Mouse (Mus musculus) urinary bladder, postnatal 10 days (tissue): ENCODE results near the gene Smarcd1.

Experiments used
- DNase-seq: peaks from one replicate; pipeline ENCODE4 v3.0.0; 2022; ENCODE audit warnings: low spot score

Gene Smarcd1

DNA sequence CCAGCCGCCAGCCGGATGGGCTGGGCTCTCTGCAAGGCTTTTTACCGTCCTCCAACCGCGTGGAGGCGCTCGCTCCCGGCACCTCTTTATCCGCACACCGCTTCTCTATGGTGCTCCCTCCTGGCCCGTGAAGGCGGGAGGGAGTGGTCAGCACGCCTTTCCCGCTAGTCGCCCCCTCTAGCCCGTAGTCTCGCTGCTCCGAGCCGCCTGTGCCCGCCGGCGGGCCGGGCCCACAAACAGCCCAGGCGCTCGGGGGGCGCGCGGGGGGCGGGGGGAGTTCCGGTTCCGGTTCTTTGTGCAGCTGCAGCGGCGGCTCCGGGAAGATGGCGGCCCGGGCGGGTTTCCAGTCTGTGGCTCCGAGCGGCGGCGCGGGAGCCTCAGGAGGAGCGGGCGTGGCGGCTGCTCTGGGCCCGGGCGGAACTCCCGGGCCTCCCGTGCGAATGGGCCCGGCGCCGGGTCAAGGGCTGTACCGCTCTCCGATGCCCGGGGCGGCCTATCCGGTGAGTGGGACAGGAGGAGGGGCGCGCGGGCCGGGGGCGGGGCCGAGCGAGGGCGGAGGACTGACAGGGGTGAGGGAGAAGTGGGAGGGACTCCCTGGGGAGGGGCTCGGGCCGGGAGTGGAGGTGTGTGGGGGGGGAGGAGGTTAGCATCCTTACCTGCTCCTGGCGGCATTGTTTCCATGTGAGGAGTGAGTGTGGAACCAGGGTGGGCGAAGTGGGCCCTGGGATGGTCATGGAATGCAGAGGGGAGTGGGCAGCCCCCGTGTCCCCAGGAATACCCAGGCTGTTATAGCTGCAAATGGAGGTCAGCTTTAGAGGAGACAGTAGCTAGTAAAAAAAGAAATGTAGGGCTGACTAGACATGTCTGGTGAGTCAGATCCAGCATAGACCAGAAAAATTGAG is at the start of gene Smarcd1:
Gene Smarcd1, plus strand, starts transcription at position 131 of the 902 bp plus-strand sequence.
- peak; percentile 67 for DNase-seq

DNA sequence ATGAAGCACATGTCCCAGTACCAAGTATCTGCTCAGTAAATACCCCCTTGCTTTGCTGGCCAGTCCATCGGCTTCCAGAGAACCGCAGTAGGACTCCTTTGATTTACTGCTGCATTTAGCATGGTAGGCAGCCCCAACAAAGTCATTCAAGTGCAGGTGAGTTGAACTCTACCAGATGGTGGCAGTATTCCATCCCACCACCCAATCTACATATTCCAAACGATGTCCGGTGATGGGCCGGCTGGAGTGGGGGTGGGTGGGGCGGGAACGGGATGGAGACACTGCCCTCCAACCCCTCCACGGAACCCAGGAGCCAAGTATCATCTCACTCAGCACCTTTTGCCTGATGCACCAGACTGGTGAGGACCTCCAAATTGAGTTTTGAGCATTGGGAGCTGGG is 48.6 kb upstream of the Smarcd1 start:
- no peak for DNase-seq

DNA sequence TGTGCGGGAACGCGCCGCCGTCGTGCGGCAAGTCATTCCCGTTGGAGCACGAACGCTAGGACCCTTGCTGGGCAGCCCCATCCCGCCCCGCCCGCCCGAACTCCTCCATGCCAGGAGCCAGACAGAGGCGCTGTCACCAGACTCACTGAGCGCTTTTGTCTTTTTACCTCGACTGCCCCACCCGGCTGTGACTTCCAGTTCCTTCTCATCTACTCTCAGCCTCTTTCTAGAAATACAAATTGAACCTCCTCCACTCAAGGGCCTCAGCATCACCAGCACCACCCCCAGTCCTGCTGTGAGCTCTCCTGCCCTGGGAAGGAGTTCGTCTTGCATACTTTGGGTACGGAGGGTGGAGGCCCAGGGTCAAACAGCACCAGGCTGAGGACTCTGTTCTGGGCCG is 48.1 kb upstream of the Smarcd1 start:
- no peak for DNase-seq

DNA sequence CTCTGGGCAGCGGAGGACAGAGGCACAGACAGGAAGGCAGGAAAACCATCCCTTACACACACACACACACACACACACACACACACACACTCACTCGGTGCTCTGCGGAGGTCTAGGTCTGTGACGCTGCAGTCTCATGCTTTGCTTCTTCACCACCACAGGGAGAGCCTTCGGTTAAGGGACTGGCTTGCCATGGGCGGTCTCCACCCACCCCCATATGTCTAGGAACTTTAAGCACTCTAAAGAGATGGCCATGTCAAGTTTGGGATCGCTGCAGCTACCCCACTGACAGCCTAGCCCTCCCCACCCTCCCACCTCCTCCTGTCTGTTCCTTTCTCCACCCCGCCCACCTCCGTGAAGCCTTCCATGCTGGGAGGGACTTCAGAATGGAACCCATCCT is 46.0 kb upstream of the Smarcd1 start:
- DNase-seq = no peak

DNA sequence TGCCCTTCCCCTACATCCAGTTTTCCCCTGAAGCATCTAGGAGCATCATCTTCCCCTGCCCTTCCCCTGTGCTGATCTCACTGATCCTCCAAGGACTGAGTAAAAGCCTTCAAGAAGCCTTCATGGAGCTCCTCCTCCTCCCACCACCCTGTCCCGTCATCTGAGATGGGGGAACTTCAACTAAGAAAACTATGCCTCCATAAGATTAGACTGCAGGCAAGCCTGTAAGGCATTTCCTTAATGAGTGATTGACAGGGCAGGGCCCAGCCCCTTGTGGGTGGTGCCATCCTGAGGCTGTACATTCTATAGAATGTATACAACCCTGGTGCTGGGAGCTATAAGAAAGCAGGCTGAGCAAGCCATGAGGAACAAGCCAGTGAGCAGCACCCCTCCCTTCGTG is 43.5 kb upstream of the Smarcd1 start:
- no peak for DNase-seq

DNA sequence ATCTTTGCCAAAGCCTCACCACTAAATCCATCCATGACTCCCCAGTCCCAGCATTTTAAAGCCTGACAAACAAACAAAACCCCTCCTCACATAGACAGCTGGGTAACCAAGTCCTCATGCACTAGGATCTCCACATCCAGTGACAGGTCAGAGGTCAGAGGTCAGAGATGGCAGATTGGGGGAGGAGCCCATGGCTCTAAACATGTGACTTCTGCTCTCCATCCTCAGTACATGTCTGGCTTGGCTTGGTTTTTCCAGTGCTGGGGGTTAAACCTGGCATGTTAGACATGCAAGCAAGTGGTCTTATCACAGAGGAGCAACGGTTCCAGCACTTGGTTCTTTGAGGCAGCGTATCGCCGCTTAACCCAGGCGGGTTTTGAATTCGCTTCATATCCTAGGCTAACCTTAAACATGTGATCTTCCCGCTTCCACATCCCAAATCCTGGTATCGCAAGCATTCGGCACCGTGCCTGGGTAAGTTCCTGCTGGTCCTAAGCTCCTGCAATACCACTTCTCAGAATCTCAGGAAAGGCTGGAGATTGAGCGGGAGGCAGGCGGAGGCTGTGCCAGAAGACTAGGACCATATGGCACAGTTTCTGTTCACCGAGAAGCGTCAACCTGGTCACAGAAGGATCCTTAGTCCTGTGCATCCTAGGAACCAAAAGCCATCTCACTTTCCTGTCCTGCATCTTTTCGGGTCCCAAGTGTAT is 40.7 kb upstream of the Smarcd1 start:
- DNase-seq = no peak

DNA sequence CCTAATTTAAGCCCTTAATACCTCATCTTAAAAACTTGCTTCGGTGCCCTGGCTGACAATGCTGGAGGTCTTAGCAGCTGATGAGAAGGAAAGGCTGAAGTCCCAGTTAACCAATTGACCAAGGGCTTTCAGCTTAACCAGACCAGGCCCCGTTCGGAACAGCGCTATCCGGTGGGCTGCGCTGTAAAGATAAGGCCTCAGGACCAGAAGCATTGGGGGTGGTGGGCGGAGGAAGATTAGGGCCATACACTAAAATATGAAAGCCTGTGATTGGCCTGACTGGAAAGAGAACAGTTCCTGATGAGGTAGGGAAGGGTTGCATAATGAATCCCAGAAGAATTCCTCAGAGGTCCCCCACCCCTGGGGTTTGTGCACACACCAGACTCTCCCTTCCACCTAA is 39.6 kb upstream of the Smarcd1 start:
- no peak for DNase-seq

DNA sequence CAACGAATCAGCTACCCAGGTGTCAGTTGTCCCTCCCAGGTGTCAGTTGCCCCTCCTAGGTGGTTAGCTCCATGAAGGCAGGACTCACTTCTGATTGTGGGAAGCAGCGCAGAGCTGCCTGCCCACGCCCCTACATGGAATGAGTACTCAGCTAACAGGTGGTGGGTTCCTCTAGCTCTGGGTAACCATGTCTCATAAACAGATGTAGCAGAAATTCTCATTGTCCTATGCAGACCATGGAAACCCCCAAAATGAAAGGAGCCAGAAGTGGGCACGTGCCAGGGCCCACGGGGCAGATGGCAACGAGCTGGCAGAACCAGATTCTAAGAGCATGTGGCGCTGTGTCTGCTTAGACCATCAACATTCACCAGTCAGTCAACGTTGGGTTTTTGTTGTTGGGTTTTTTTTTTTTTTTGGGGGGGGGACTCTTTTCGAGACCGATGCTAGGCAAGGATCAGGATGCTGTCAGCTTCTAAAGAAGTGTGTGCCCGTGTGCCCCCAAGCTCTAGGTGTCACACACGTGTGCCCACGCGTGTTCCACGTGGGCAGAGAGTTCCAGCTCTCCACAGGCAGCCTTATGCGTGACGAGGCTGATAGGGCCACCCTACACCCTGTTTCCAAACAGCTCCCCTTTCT is 37.8 kb upstream of the Smarcd1 start:
- no peak for DNase-seq

DNA sequence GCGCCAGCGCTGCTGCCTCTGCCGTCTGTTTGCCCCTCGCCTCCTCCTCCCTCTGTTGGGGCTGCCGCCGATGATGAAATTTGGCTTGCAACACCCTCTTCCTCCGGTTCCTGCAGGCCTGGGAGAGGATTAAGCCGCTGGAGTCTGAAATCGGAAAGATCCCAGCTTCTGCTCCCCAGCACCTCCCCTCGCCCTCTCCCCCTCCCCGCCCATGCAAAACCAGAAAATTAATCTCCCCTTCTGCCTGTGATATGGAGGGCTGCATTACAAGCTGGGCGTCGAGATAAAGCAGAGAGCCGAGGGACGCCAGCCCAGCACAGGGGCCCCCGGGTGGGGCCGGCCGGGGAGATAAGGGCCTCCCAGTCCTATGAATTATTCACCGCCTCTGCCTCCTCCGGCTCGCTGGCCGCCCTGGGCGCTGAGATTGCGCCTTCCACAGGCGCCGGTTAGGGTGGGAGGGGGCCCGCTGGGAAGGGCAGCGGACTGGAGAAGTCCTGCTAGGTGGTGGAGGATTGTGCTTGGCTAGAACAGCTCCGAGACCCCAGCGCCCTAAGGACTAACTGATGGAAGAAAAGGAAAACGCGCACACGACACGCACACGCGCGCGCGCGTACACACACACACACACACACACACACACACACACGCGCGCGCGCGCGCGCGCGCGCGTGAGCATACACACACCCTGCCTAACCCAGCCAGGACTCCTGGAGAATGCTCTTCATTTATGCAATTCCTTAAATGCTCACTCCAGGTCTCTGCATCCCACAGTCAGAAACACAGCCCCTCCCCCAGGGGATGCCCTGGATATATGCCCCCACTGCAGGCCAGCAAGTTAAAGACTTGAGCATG is 37.1 kb upstream of the Smarcd1 start:
- DNase-seq = no peak

DNA sequence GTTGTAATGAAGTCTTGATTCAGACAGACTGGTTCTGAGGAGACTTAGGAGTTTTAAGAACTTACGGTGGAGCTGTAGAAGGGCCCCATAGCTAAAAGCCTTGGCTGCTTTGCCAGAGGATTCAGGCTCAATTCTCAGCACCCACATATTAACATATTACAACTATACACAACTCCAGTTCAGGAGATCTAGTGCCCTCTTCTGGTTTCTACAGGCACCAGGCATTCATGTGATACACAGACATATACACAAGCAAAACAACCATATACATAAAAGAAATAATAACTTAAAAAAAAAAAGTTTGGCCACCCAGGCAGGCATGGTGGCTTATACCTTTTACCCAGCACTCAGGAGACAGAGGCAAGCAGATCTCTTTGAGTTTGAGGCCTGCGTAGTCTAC is 34.4 kb upstream of the Smarcd1 start:
- DNase-seq = no peak

DNA sequence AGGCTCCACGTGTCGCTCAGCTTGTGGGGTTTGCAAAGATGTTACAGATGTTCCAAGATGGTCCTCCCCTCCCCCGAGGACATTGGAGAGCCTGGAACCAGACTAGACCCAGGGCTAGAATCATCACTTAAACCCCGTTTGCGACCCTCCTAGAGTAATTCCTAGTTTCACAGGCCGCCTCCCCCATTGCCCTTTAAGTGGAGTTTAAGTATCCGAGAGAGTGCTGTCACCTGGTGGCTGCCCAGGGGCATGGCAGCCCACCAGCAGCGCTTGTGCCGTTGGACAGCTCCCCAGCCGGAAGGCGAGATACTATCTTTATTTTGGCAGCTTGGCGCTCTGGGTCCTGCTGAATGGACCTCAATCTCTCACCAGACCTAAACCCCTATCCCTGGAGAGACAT is 33.0 kb upstream of the Smarcd1 start:
- peak; percentile 30 for DNase-seq

DNA sequence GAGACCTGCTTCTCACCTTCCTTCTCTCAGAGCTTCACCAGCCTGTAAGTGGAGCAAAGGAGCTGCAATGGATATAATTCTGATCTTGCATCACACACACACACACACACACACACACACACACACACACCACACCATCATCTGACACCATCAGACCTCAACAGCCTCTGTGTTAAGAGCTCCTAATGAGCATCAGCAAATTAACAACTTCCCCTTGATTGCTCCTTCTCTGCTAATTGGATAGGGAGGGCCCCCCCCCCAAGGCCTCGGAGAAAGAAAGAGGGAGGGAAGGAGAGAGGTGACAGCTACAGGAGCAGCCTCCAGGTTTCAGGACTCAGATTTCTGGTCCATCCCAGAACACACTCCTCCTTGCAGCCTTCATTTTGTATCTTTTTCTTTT is 32.5 kb upstream of the Smarcd1 start:
- DNase-seq = no peak

DNA sequence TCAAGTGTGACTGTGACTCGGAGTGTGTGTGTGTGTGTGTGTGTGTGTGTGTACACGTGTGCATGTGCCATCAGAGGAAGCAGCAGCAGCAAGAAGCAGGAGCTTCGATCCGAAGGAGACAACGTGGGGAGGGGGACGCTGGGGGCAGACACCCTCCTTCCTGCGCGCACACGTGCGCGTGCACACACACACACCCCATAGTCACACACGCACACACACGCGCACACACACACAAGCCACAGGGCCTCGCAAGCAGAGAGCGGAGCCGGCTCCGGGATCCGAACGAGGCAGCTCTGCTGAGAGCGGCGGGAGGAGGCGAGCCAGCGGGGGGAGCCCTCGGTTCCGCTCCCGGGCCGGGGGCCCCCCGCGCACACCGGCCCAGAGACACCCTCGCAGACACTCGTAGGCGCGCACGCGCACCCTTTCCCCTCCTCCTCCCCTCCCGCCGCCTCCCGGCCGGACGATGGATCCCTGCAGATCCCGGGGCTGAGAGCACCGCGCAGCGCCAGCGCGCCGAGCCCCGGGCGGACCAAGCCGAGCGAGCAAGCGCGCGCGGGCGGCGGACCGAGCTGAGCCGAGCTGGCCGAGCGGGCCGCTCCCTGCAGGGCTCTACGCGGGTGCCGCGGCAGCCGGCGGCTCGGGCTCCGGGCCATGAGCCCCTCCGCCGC is 31.6 kb upstream of the Smarcd1 start, which contains the start of gene Asic1:
Gene Asic1, plus strand, starts transcription at position 215 of the 668 bp plus-strand sequence.
- peak; percentile 27 for DNase-seq

DNA sequence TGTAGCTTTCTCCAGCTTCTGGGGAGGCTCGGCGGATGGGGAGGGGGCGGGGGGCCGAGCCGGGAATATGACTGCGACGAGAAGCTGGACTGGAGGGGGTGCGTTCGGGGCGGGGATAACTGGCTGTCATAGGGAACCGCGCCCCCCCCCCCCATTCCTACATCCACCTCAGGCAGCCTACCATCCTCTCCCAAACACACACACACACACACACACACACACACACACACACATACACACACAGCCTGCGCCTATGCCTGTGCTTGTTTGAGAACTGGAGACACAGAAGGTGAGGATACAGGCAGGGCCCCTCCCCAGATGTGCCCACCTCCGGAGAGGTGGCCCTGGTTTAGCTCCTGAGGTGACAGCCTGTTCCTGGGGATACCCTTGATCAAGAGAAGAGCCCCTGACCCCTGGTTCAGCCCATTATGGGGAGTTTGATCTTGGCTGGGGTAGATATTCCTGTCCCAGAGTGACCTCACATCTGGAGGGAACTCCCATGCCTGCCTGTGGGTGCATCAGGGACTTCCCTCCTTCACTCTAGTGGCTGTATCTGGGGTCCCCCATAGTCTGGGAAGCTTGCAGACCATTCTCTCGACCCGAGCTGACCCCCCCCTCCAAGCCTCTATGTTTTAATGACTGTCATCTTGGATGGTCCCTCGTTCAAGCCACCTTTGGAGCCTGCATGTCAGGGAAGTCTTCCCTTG is 30.8 kb upstream of the Smarcd1 start:
- DNase-seq = no peak

DNA sequence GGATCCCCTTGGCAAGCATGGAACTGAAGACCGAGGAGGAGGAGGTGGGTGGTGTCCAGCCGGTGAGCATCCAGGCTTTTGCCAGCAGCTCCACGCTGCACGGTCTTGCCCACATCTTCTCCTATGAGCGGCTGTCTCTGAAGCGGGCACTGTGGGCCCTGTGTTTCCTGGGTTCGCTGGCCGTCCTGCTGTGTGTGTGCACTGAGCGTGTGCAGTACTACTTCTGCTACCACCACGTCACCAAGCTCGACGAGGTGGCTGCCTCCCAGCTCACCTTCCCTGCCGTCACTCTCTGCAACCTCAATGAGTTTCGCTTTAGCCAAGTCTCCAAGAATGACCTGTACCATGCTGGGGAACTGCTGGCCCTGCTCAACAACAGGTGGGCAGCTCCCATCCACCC is 30.1 kb upstream of the Smarcd1 start:
- no peak for DNase-seq

DNA sequence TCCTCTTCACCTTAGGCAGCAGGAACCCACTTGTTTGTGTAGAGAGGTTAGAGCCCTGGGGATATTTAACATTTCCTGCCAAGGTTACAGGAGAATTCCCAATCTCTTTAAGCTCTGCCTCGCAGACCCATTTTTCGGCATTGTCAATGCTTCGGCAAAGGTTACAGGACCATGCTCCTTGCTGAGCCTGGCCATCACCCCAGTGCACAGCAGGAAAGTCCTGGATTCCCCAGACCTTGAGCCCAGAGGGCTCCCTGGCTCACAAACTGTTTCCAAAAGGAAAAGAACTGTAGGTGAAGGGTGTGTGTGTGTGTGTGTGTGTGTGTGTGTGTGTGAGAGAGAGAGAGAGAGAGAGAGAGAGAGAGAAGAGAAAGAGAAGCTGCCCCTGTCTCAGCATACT is 27.1 kb upstream of the Smarcd1 start:
- DNase-seq = no peak

DNA sequence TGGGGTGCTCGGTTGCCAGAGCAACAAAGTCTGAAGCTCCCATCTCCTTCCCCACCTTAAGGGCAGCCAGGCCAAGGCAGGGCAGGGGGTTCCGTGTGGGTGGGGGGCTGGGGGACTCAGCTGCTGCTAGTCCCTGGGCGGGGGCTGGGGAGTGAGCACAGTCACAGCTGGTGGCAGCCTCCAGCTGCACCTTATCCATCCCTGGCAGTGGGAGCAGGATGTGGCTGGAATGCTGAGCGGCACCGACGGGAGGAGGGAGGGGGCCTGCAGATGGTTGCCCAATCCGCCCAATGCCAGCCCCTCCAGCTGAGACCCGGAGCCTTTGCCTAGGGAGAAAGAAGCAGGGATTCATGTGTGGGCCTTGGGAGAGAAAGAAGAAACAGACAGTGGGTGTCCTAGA is 24.8 kb upstream of the Smarcd1 start:
- DNase-seq = no peak

DNA sequence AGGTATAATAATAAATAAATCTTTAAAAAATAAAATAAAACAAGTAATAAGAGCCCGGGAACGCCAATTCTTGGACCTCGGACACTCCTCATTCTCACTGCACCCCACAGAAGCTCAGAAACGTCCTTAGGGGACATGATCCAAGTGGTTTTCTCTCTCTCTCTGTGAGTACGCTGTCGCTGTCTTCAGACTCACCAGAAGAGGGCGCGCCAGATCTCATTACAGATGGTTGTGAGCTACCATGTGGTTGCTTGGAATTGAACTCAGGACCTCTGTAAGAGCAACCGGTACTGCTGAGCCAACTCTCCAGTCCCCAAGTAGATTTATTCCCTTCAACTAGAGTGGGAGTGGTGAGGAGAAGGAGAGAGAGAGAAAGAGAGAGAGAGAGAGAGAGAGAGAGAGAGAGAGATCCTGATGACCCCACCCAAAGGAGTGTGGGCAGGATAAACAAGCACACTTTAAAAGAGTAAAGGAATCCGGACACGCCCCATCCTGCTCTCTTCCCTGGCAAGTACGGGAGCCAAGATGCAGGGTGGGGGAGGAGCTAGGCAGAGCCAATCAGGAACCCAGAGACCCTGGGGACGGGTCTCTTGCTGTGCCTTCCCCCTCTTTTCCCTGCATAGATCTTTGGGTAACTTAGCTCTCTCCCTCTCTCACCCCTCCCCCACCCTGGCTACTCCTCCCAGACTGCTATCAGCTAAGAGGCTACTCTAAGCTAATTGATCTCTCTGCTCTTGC is 23.7 kb upstream of the Smarcd1 start:
- no peak for DNase-seq

DNA sequence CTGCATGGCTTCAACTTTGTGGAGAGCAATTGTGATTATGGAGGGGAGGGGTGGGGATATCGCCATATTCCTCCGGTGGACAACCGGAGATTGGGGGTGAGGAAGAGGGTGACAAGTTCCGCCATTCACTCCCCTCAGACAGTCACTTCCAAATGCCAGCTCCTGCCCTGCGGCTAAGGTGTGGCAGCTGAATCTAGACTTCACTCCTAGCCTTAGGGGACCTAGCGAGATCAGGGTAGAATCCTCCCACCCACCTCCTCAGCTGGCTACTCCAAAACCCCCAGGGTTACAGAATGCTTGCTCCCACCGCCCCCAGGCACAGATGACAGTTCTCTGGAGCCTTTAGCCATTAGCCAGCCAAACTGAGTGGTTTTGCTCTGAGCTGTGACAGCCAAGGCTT is 22.9 kb upstream of the Smarcd1 start:
- DNase-seq = no peak

DNA sequence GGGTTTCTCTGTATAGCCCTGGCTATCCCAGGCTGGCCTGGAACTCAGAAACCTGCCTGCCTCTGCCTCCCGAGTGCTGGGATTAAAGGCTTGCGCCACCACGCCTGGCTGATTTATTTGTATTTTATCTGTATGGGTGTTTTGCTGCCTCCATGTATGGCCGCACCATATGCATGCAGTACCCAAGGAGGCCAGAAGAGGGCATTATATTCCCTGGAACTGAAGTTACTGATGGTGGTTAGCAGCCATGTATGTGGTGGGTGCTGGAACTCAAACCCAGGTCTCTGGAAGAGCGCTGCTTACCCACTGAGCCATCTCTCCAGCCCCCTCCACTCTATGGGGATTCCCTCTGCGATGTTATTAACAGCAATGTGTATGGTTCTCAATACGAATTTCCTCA is 19.0 kb upstream of the Smarcd1 start:
- DNase-seq = no peak
